Mouse (Mus musculus) neural tube, embryonic 15.5 days (tissue): ENCODE measurements around the gene Gm20388. TPM values are rescaled to one million over a fixed set of nuclear protein-coding genes. Genes with fewer than 3 reads are reported as not detected.
"Not testable (repeated sequence)": the region's sequence is repeated elsewhere in the genome, so short reads cannot be mapped to it uniquely, and the experiment has no call there.

Source experiments
- ATAC-seq: fragments of 200-750 bp; cut with Nextera tagmentation; 2 replicates; pipeline ENCODE4 v1.8.0; 2017; ENCODE audit warnings: mild to moderate bottlenecking, moderate TSS enrichment, moderate library complexity; ENCODE audit not compliant: low FRiP score
- H3K27ac ChIP-seq: fragments of 300-500 bp; sonication (generic); replicated peaks from 2 replicates; pipeline ENCODE4 v1.5.1; 2015; ENCODE audit warnings: mild to moderate bottlenecking, inconsistent platforms
- H3K27me3 ChIP-seq: fragments of 300-500 bp; sonication (generic); replicated peaks from 2 replicates; pipeline ENCODE4 v1.6.1; 2015; ENCODE audit warnings: inconsistent platforms
- H3K36me3 ChIP-seq: fragments of 300-500 bp; sonication (generic); 2 replicates; pipeline ENCODE4 v1.6.1; 2015; ENCODE audit warnings: inconsistent platforms
- H3K4me1 ChIP-seq: fragments of 300-500 bp; sonication (generic); 2 replicates; pipeline ENCODE4 v1.6.1; 2015; ENCODE audit warnings: inconsistent platforms
- H3K4me2 ChIP-seq: fragments of 300-500 bp; sonication (generic); 2 replicates; pipeline ENCODE4 v1.6.1; 2015; ENCODE audit warnings: inconsistent platforms, mild to moderate bottlenecking, moderate library complexity
- H3K4me3 ChIP-seq: fragments of 300-500 bp; sonication (generic); replicated peaks from 2 replicates; pipeline ENCODE4 v1.5.1; 2015; ENCODE audit warnings: mild to moderate bottlenecking, inconsistent platforms
- H3K9ac ChIP-seq: fragments of 300-500 bp; sonication (generic); replicated peaks from 2 replicates; pipeline ENCODE4 v1.6.1; 2015; ENCODE audit warnings: mild to moderate bottlenecking, inconsistent platforms
- H3K9me3 ChIP-seq: fragments of 300-500 bp; sonication (generic); replicated peaks from 2 replicates; pipeline ENCODE4 v1.6.1; 2016; ENCODE audit warnings: inconsistent platforms
- WGBS: fragments of 180-500 bp; shearing (Covaris S2); methylation state at CpG from one replicate; pipeline ENCODE4 v1.1.7; 2015; ENCODE audit warnings: mixed read lengths; 5-methylcytosine and 5-hydroxymethylcytosine counted together
- polyA plus RNA-seq: library from polyadenylated mRNA; unstranded; fragments of >200 nt; fragmentation: Nextera tagmentation; extraction: Ambion mirVana; gene quantifications from 2 replicates; pipeline ENCODE4 v1.2.1, GENCODE M21; 2015

Gm20388 gene
- polyA plus RNA-seq, 1 experiment from 2014 or later = not detected

DNA sequence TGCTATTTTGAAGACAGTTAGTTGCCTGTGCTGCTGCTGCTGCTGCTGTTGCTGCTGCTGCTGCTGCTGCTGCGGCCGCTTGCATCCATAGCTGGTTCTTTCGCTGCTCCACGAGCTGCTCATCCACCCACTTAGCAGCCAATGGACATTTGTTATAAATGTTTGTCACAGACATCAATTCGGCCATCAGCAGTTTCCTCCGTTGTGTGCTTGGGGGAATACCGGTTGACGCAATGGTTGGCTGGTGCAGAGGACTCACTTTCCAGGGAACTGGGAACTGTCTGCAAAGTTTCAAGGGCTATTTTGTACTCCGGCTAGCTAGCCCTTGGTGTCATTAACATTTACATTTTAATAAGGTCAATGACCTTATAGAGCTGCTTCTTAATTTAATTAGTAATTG, 793.6 kb downstream of the Gm20388 start:
- H3K4me3 ChIP-seq = no peak overlapping the region
- H3K27me3 ChIP-seq = no peaks in the 10 kb centered on the region; the same call in 1 of the 2 replicates
- no peak overlapping the region for H3K9ac ChIP-seq
- no peaks in the 10 kb centered on the region for H3K4me1 ChIP-seq
- no peak overlapping the region for H3K4me2 ChIP-seq
- H3K9me3 ChIP-seq = no peaks in the 10 kb centered on the region
- ATAC-seq = no peak
- H3K36me3 ChIP-seq = no peaks in the 10 kb centered on the region
- 22% methylated on average over 9 of the region's 9 CpGs for WGBS
- H3K27ac ChIP-seq = no peak overlapping the region

DNA sequence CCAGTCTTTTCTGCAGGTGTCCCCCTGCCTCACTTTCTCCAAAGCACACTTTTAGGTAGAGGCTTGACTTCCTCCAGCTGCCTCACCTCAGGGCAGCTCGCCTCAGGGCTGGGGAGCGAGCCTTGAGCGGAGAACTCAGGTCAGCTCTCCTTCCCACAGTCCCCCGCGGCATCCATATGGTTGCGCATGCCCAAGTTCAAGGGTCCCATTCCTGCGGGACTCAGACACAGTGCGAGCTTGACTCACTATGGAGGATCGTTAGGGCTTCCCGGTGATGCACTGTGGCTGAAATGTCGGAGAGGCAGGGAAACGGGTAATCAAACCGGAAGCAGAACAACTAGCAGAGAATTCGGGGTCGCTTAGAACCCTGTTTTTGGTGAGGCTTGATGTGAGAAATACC, 794.5 kb downstream of the Gm20388 start:
- WGBS = 72% methylated on average over 15 of the region's 15 CpGs
- Histone ChIP-seq H3K4me1 (no peaks in the 10 kb centered on the region), H3K4me3 (no peak overlapping the region), H3K9me3 (no peaks in the 10 kb centered on the region), H3K27ac (no peak overlapping the region), H3K27me3 (no peaks in the 10 kb centered on the region; the same call in 1 of the 2 replicates), H3K4me2 (no peak overlapping the region), H3K9ac (no peak overlapping the region), H3K36me3 (no peaks in the 10 kb centered on the region)
- ATAC-seq = no peak

GRCm38 (mm10) chr8:120706193-120706592, 795.6 kb downstream of the Gm20388 start:
- H3K27me3 ChIP-seq = no peaks in the 10 kb centered on the region; the same call in 1 of the 2 replicates
- no peaks in the 10 kb centered on the region for H3K4me1 ChIP-seq
- no peak overlapping the region for H3K4me2 ChIP-seq
- WGBS = 81% methylated on average over 3 of the region's 3 CpGs
- no peak overlapping the region for H3K4me3 ChIP-seq
- H3K9me3 ChIP-seq = no peaks in the 10 kb centered on the region
- no peak overlapping the region for H3K9ac ChIP-seq
- H3K36me3 ChIP-seq = no peaks in the 10 kb centered on the region
- no peak for ATAC-seq
- H3K27ac ChIP-seq = no peak overlapping the region

GRCm38 (mm10) chr8:120709176-120709575, 798.5 kb downstream of the Gm20388 start:
- H3K9ac ChIP-seq = no peak overlapping the region
- no peaks in the 10 kb centered on the region; the same call in 1 of the 2 replicates for H3K27me3 ChIP-seq
- ATAC-seq = no peak
- no peak overlapping the region for H3K4me2 ChIP-seq
- H3K36me3 ChIP-seq = no peaks in the 10 kb centered on the region
- no peak overlapping the region for H3K27ac ChIP-seq
- H3K4me3 ChIP-seq = no peak overlapping the region
- H3K9me3 ChIP-seq = no peaks in the 10 kb centered on the region
- 82% methylated on average over 10 of the region's 10 CpGs for WGBS
- no peaks in the 10 kb centered on the region for H3K4me1 ChIP-seq

DNA sequence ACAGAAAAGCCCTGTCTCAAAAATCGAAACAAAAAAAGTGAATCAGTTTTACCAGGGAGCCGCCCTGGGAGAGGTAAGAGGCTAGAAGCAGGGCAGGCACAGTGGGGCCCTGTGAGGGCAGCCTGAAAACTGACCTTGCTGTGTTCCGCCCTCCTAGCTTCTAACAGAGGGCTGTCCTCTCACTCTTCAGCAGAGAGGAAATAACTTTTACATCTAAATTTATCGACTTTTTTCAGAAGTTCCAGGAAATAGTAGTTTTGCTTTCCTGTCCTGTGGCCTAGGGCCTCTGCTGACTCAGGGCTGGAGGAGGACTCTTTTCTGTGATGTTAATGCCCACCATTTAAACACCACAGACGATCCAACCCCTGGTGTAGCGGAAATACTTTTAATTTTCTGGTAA, 804.6 kb downstream of the Gm20388 start:
- WGBS = 82% methylated on average over 6 of the region's 6 CpGs
- Histone ChIP-seq H3K9ac (no peak overlapping the region), H3K9me3 (no peaks in the 10 kb centered on the region), H3K4me3 (no peak overlapping the region), H3K27me3 (no peaks in the 10 kb centered on the region), H3K36me3 (no peaks in the 10 kb centered on the region), H3K4me1 (no peaks in the 10 kb centered on the region), H3K27ac (no peak overlapping the region), H3K4me2 (no peak overlapping the region)
- ATAC-seq = no peak

DNA sequence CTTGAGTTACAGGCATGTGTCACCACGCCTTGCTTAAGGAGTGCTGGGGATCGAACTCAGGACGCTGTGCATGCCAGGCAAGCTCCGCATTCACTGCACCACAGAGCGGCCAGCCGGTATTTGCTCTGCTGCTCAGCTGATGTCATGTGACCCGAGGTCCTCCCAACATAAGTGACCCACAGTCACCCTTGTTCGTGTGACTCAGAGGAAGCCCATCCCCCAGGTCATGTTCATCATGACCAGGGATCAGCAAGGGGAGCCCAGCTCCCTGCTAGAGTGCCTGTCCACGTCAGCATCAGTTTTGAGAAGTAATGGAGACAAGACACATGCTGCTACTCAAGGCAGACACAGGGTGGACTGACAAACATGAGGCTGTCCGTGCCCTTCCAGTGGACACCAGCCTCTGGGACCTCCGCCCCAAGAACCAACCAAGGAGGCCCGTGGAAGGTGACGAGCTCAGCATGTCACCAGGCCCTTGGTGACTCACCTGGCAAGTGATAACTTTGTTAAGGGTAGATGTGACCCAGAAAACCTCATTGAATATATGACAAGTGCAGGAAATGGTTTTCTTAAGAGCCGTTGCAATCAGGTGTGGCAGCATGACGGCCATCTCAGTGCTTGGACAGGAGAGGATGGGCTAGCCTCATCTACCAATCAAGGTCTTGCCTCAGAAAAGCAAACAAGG, 805.5 kb downstream of the Gm20388 start:
- no peak overlapping the region for H3K9ac ChIP-seq
- no peak overlapping the region for H3K4me3 ChIP-seq
- H3K27me3 ChIP-seq = no peaks in the 10 kb centered on the region
- no peak overlapping the region for H3K4me2 ChIP-seq
- WGBS = 83% methylated on average over 15 of the region's 15 CpGs
- H3K27ac ChIP-seq = no peak overlapping the region
- no peaks in the 10 kb centered on the region for H3K4me1 ChIP-seq
- H3K36me3 ChIP-seq = no peaks in the 10 kb centered on the region
- H3K9me3 ChIP-seq = no peaks in the 10 kb centered on the region
- no peak for ATAC-seq

DNA sequence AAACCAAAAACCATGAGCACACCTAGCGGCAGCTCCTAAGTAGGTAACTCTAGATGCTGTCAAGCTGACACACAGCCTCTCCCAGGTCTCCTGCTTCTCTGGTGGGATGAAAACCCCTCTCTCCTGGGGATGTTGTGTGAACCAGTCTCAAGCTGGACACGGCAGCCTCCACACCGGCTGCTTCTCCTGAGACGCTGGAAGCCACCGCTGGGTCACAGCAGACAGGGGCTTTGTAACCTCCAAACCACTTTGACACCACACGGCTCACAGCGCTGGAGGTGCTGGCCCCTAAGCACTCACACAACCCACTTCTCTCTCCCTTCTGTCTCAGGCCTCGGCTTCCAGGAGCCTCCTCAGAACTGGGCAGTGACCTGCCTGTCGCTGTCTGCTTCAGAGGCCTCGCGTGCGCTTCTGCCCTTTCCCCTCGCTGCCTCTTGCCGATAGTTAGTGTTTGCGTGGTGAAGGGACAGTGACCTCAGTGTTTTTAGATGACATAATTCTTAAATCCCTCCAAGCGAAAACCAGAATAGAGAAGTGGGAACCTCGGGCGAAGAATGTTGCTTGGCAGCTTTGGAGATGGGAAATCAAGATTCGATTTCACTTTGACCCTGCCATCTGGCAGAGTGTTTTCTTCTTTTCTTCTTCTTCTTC, 809.1 kb downstream of the Gm20388 start:
- Histone ChIP-seq H3K9me3 (no peaks in the 10 kb centered on the region), H3K4me3 (no peak overlapping the region), H3K27me3 (no peaks in the 10 kb centered on the region), H3K4me2 (no peak overlapping the region), H3K27ac (no peak overlapping the region), H3K36me3 (no peaks in the 10 kb centered on the region), H3K9ac (no peak overlapping the region), H3K4me1 (no peaks in the 10 kb centered on the region)
- ATAC-seq = no peak
- WGBS = 78% methylated on average over 19 of the region's 19 CpGs

DNA sequence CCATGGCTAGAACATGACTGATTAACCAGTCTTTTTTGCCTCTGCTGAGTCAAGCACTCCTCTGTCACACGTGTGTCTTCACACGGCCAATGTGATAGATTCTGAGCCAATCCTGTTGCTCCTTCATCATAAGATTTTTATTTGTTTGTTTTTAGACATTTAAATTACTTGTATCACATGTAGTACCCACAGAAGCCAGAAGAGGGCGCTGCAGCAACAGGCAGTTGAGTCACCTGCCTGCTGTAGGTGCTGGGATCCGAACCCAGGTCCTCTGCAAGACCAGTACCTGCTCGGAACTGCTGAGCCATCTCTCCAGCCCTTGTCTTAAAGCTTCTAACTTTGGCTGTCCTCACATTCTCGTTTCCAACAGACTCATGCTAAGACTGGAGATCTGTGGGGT, 812.4 kb downstream of the Gm20388 start:
- H3K9me3 ChIP-seq = no peaks in the 10 kb centered on the region
- no peaks in the 10 kb centered on the region for H3K4me1 ChIP-seq
- 73% methylated on average over 6 of the region's 6 CpGs for WGBS
- H3K36me3 ChIP-seq = no peaks in the 10 kb centered on the region
- ATAC-seq = no peak
- H3K4me2 ChIP-seq = no peak overlapping the region
- H3K27me3 ChIP-seq = no peaks in the 10 kb centered on the region
- no peak overlapping the region for H3K4me3 ChIP-seq
- H3K9ac ChIP-seq = no peak overlapping the region
- no peak overlapping the region for H3K27ac ChIP-seq

DNA sequence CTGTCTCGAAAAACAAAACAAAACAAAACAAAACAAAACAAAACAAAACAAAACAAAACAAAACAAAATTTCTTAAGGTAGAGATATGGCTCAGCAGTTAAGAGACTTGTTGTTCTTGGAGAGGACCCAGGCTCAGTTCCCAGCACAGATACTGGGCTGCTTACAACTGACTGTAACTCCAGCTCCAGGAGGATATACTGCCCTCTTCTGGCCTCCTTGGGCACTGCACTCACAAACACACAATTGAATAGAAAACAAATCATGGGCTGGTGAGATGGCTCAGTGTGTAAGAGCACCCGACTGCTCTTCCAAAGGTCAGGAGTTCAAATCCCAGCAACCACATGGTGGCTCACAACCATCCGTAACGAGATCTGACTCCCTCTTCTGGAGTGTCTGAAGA, 813.5 kb downstream of the Gm20388 start:
- not testable (repeated sequence) for H3K9me3 ChIP-seq, H3K9ac ChIP-seq, H3K4me1 ChIP-seq, H3K27me3 ChIP-seq, H3K4me2 ChIP-seq, H3K4me3 ChIP-seq, H3K36me3 ChIP-seq, ATAC-seq, H3K27ac ChIP-seq
- 93% methylated on average over 4 of the region's 4 CpGs for WGBS

GRCm38 (mm10) chr8:120724816-120725575, 814.4 kb downstream of the Gm20388 start:
- Histone ChIP-seq H3K9me3 (no peaks in the 10 kb centered on the region), H3K4me3 (no peak overlapping the region), H3K27me3 (no peaks in the 10 kb centered on the region), H3K9ac (no peak overlapping the region), H3K36me3 (no peaks in the 10 kb centered on the region), H3K4me1 (no peaks in the 10 kb centered on the region), H3K27ac (no peak overlapping the region), H3K4me2 (no peak overlapping the region)
- 83% methylated on average over 17 of the region's 17 CpGs for WGBS
- no peak for ATAC-seq

DNA sequence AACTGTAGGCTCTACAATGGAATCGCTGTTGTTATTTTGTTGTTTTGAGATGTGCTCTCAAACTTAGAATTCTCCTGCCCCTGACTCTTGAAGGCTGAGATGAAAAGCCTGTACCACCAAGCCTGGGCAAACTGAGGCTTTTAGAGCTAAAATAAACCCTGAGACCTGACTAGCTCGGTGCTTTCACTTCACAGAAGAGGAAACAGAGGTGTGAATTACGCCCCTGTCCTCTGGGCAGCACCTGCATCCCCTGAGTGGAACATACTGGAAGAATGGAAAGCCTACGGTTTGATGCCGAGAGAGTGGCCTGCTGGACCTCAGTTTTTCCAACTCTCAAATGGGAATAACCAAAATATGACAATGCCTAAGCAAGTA, 814.9 kb downstream of the Gm20388 start:
- Histone ChIP-seq H3K36me3 (no peaks in the 10 kb centered on the region), H3K9me3 (no peaks in the 10 kb centered on the region), H3K27me3 (peaks cover 3% of the 10 kb centered on the region; the same call in 1 of the 2 replicates), H3K27ac (no peak overlapping the region), H3K4me2 (no peak overlapping the region), H3K4me3 (no peak overlapping the region), H3K9ac (no peak overlapping the region), H3K4me1 (no peaks in the 10 kb centered on the region)
- ATAC-seq = no peak
- WGBS = 86% methylated on average over 5 of the region's 5 CpGs

- 73% methylated on average over 5 of the region's 5 CpGs for WGBS
- H3K4me1 ChIP-seq = no peaks in the 10 kb centered on the region
- no peak overlapping the region for H3K4me2 ChIP-seq
- H3K9ac ChIP-seq = no peak overlapping the region
- H3K36me3 ChIP-seq = no peaks in the 10 kb centered on the region
- ATAC-seq = no peak
- no peak overlapping the region for H3K4me3 ChIP-seq
- H3K27me3 ChIP-seq = peaks cover 3% of the 10 kb centered on the region; the same call in 1 of the 2 replicates
- H3K27ac ChIP-seq = no peak overlapping the region
- no peaks in the 10 kb centered on the region for H3K9me3 ChIP-seq
These were observed 815.4 kb downstream of the Gm20388 start for GRCm38 (mm10) chr8:120726051-120726450.
